Mouse (Mus musculus): ENCODE measurements around the gene Cryba1. TPM values are rescaled to one million over a fixed set of nuclear protein-coding genes. Genes with fewer than 3 reads are reported as not detected.
A peak's percentile ranks its signal among the peaks of the same experiment; 100 is the strongest.

Cryba1 gene
- polyA plus RNA-seq, 1 experiment from 2014 or later = 10.6 TPM

GRCm38 (mm10) chr11:77685383-77686265, 39.5 kb downstream of the Cryba1 start, which contains the start of gene Nufip2:
Nufip2 (plus strand) TSS chr11:77686155.
- H3K4me1 ChIP-seq (ENCODE audit: control insufficient read depth, insufficient read depth, low read length) = no peaks in the 10 kb centered on the region; the same call in 1 of the 2 replicates
- H3K9me3 ChIP-seq (replicated peaks; ENCODE audit: control insufficient read depth, low read length) = no peaks in the 10 kb centered on the region
- H3K9ac ChIP-seq (replicated peaks; ENCODE audit: low read length) = peak within 1 kb of the TSS; percentile 98
- DNase-seq (ENCODE audit: low spot score) (peak; percentile 98), ATAC-seq (replicated peaks; ENCODE audit: insufficient number of reproducible peaks, low FRiP score, low TSS enrichment, low read depth) (peak; percentile 97)
- under 1% methylated on average over 35 of the region's 38 CpGs for WGBS
- no peaks in the 10 kb centered on the region for H3K36me3 ChIP-seq (replicated peaks; ENCODE audit: control insufficient read depth, insufficient read depth, low read depth, low read length)
- H3K4me2 ChIP-seq (ENCODE audit: low read depth, low read length) = peak within 1 kb of the TSS; percentile 32
- H3K27ac ChIP-seq (replicated peaks; ENCODE audit: low read depth, low read length) = peak within 1 kb of the TSS; percentile 97
- H3K27me3 ChIP-seq (ENCODE audit: control insufficient read depth, insufficient read depth, low read length) = no peaks in the 10 kb centered on the region
- H3K4me3 ChIP-seq (ENCODE audit: low read depth, low read length) = peak within 1 kb of the TSS; percentile 99

- DNase-seq (ENCODE audit: low spot score) (no peak), ATAC-seq (replicated peaks; ENCODE audit: insufficient number of reproducible peaks, low FRiP score, low TSS enrichment, low read depth) (no peak)
- Histone ChIP-seq H3K4me3 (ENCODE audit: low read depth, low read length) (no peak overlapping the region), H3K9ac (replicated peaks; ENCODE audit: low read length) (no peak overlapping the region), H3K4me1 (ENCODE audit: control insufficient read depth, insufficient read depth, low read length) (no peaks in the 10 kb centered on the region; the same call in 1 of the 2 replicates), H3K36me3 (replicated peaks; ENCODE audit: control insufficient read depth, insufficient read depth, low read depth, low read length) (no peaks in the 10 kb centered on the region), H3K27ac (replicated peaks; ENCODE audit: low read depth, low read length) (no peak overlapping the region), H3K27me3 (ENCODE audit: control insufficient read depth, insufficient read depth, low read length) (no peaks in the 10 kb centered on the region), H3K4me2 (ENCODE audit: low read depth, low read length) (no peak overlapping the region), H3K9me3 (replicated peaks; ENCODE audit: control insufficient read depth, low read length) (no peaks in the 10 kb centered on the region)
- WGBS = 66% methylated on average over 2 of the region's 2 CpGs
Observed at GRCm38 (mm10) chr11:77684896-77685295, 40.2 kb downstream of the Cryba1 start.

GRCm38 (mm10) chr11:77680018-77680417, 45.1 kb downstream of the Cryba1 start:
- ATAC-seq (replicated peaks; ENCODE audit: insufficient number of reproducible peaks, low FRiP score, low TSS enrichment, low read depth) (no peak), DNase-seq (ENCODE audit: low spot score) (no peak)
- H3K27ac ChIP-seq (replicated peaks; ENCODE audit: low read depth, low read length) = no peak overlapping the region
- no peak overlapping the region for H3K9ac ChIP-seq (replicated peaks; ENCODE audit: low read length)
- H3K4me2 ChIP-seq (ENCODE audit: low read depth, low read length) = no peak overlapping the region
- H3K4me1 ChIP-seq (ENCODE audit: control insufficient read depth, insufficient read depth, low read length) = no peaks in the 10 kb centered on the region
- no peaks in the 10 kb centered on the region for H3K27me3 ChIP-seq (ENCODE audit: control insufficient read depth, insufficient read depth, low read length)
- H3K9me3 ChIP-seq (replicated peaks; ENCODE audit: control insufficient read depth, low read length) = no peaks in the 10 kb centered on the region
- WGBS = 19% methylated on average over 2 of the region's 2 CpGs
- no peaks in the 10 kb centered on the region for H3K36me3 ChIP-seq (replicated peaks; ENCODE audit: control insufficient read depth, insufficient read depth, low read depth, low read length)
- no peak overlapping the region for H3K4me3 ChIP-seq (ENCODE audit: low read depth, low read length)

- no peaks in the 10 kb centered on the region for H3K4me1 ChIP-seq (ENCODE audit: control insufficient read depth, insufficient read depth, low read length)
- no peak overlapping the region for H3K4me2 ChIP-seq (ENCODE audit: low read depth, low read length)
- DNase-seq (ENCODE audit: low spot score) = peak; percentile 10
- H3K9ac ChIP-seq (replicated peaks; ENCODE audit: low read length) = no peak overlapping the region
- no peak overlapping the region for H3K4me3 ChIP-seq (ENCODE audit: low read depth, low read length)
- no peaks in the 10 kb centered on the region for H3K36me3 ChIP-seq (replicated peaks; ENCODE audit: control insufficient read depth, insufficient read depth, low read depth, low read length)
- no peaks in the 10 kb centered on the region for H3K27me3 ChIP-seq (ENCODE audit: control insufficient read depth, insufficient read depth, low read length)
- 70% methylated on average over 4 of the region's 4 CpGs for WGBS
- H3K9me3 ChIP-seq (replicated peaks; ENCODE audit: control insufficient read depth, low read length) = no peaks in the 10 kb centered on the region
- ATAC-seq (replicated peaks; ENCODE audit: insufficient number of reproducible peaks, low FRiP score, low TSS enrichment, low read depth) = no peak
- no peak overlapping the region for H3K27ac ChIP-seq (replicated peaks; ENCODE audit: low read depth, low read length)
Observed at GRCm38 (mm10) chr11:77673428-77673991, 51.6 kb downstream of the Cryba1 start.

GRCm38 (mm10) chr11:77672746-77673145, 52.3 kb downstream of the Cryba1 start:
- Histone ChIP-seq H3K4me3 (ENCODE audit: low read depth, low read length) (no peak overlapping the region), H3K36me3 (replicated peaks; ENCODE audit: control insufficient read depth, insufficient read depth, low read depth, low read length) (no peaks in the 10 kb centered on the region), H3K4me1 (ENCODE audit: control insufficient read depth, insufficient read depth, low read length) (no peaks in the 10 kb centered on the region), H3K4me2 (ENCODE audit: low read depth, low read length) (no peak overlapping the region), H3K27ac (replicated peaks; ENCODE audit: low read depth, low read length) (no peak overlapping the region), H3K9ac (replicated peaks; ENCODE audit: low read length) (no peak overlapping the region), H3K9me3 (replicated peaks; ENCODE audit: control insufficient read depth, low read length) (no peaks in the 10 kb centered on the region), H3K27me3 (ENCODE audit: control insufficient read depth, insufficient read depth, low read length) (no peaks in the 10 kb centered on the region)
- ATAC-seq (replicated peaks; ENCODE audit: insufficient number of reproducible peaks, low FRiP score, low TSS enrichment, low read depth) = no peak
- no peak for DNase-seq (ENCODE audit: low spot score)
- 94% methylated on average over 2 of the region's 2 CpGs for WGBS

Other genes with a start within 250 kb of the Cryba1 start
- 7.9 and 8.5 TPM in 2 replicates for gene Ankrd13b, start 235.6 kb downstream of the Cryba1 start, polyA plus RNA-seq (2014; fragmentation: Nextera tagmentation; extraction: Ambion mirVana)
- 11.9 and 12.4 TPM in 2 replicates for gene Git1, start 231.7 kb downstream of the Cryba1 start, polyA plus RNA-seq (2014; fragmentation: Nextera tagmentation; extraction: Ambion mirVana)
- gene Abhd15, start 210.2 kb downstream of the Cryba1 start, polyA plus RNA-seq (2014; fragmentation: Nextera tagmentation; extraction: Ambion mirVana) = 1.9 and 2.8 TPM in 2 replicates
- gene Trp53i13, start 209.3 kb downstream of the Cryba1 start, polyA plus RNA-seq (2014; fragmentation: Nextera tagmentation; extraction: Ambion mirVana) = 31.0 and 35.5 TPM in 2 replicates
- gene Gm10392, start 206.1 kb downstream of the Cryba1 start, polyA plus RNA-seq (2014; fragmentation: Nextera tagmentation; extraction: Ambion mirVana) = 0.14 TPM in 1 of 2 replicates, not detected in the other
- gene Taok1, start 117.5 kb downstream of the Cryba1 start, polyA plus RNA-seq (2014; fragmentation: Nextera tagmentation; extraction: Ambion mirVana) = 15.1 and 15.3 TPM in 2 replicates
- gene Nufip2, start 39.1 kb downstream of the Cryba1 start, polyA plus RNA-seq (2014; fragmentation: Nextera tagmentation; extraction: Ambion mirVana) = 4.1 and 4.8 TPM in 2 replicates
- gene Myo18a, start 38.0 kb upstream of the Cryba1 start, polyA plus RNA-seq (2014; fragmentation: Nextera tagmentation; extraction: Ambion mirVana) = 12.3 and 14.5 TPM in 2 replicates
- gene Gm10277, start 62.5 kb upstream of the Cryba1 start, polyA plus RNA-seq (2014; fragmentation: Nextera tagmentation; extraction: Ambion mirVana) = 0.35 and 0.49 TPM in 2 replicates
- gene Pipox, start 168.8 kb upstream of the Cryba1 start, polyA plus RNA-seq (2014; fragmentation: Nextera tagmentation; extraction: Ambion mirVana) = 2.7 and 3.0 TPM in 2 replicates
- 1.5 and 2.1 TPM in 2 replicates for gene Sez6, start 205.5 kb upstream of the Cryba1 start, polyA plus RNA-seq (2014; fragmentation: Nextera tagmentation; extraction: Ambion mirVana)

Measured in embryonic facial prominence, embryonic 11.5 days (tissue).